Comparison of ENCODE assay signal across 9 mouse cellular contexts in the genomic region with DNA sequence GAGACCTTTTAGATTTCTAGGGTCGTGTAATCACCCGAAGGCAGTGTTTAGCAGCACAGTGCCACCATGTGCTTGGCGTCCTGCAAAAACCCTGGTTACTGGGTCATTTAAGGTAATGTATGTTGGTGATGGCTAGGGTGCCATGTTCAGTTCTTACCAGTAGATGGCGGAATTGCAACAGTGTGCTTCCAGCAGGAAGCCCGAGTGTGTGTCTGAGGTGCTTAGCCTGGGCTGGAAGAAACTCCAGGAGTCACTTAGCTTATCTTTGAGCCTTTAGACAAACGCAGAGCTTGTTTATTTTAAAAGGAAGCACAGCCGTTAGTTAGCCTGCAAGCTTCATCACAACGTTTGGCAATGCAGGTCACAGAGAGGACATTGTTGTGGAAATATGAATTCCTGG. TPM values are rescaled to one million over a fixed set of nuclear protein-coding genes. Genes with fewer than 3 reads are reported as not detected.
DNase-seq lines count a peak whose midpoint lies in the region; ATAC-seq and TF ChIP-seq lines count a peak whose summit lies in the region.
"Had no signal": no experiment of that assay in that cellular context is flagged by ENCODE, and none has a peak within 500 bp of the region (broad histone marks: within the 10 kb centered on the region; RNA-seq: fewer than 3 reads in every experiment).

No protein-coding gene starts in this region.

- no peak overlapping the region for H3K4me3 ChIP-seq in cortical plate, adult 2 months (ENCODE audit: insufficient read depth, low read length)
- no peak overlapping the region for H3K4me3 ChIP-seq in intestine, embryonic 15.5 days (replicated peaks)
- H3K4me3 ChIP-seq: embryonic facial prominence, embryonic 13.5 days had no signal

- H3K36me3 ChIP-seq in intestine, embryonic 15.5 days: no peaks in the 10 kb centered on the region
- H3K36me3 ChIP-seq: embryonic facial prominence, embryonic 13.5 days had no signal

- under 1% methylated on average over 8 of the region's 8 CpGs for WGBS in intestine, embryonic 15.5 days

- DNase-seq in 3134 (ENCODE audit: extremely low read depth, insufficient read length, low spot score): peak; percentile 27
- peak; percentile 89 for DNase-seq in adipocyte (ENCODE audit: low spot score)
- peak; percentile 58 for DNase-seq in gastrocnemius, postnatal 25 days
- DNase-seq in left cerebral cortex, postnatal 10 days (ENCODE audit: extremely low spot score in 1 of 2, low spot score in 2 of 2): peak; percentile 86 to 87
- DNase-seq in spleen, adult 18-20 months: peak; percentile 54 to 75

- no peaks in the 10 kb centered on the region for H3K9me3 ChIP-seq in intestine, embryonic 15.5 days

- no peaks in the 10 kb centered on the region for H3K27me3 ChIP-seq in intestine, embryonic 15.5 days (replicated peaks)
- H3K27me3 ChIP-seq: embryonic facial prominence, embryonic 13.5 days had no signal

- H3K9ac ChIP-seq in intestine, embryonic 15.5 days: no peak overlapping the region
- H3K9ac ChIP-seq: embryonic facial prominence, embryonic 13.5 days had no signal

- TF ChIP-seq POLR2A in cortical plate, adult 2 months (IDR thresholded peaks at IDR 0.05; ENCODE audit: extremely low read depth, insufficient read depth, low read length): no peak

- H3K27ac ChIP-seq in cortical plate, adult 2 months (ENCODE audit: insufficient read depth, low read length): no peak overlapping the region
- no peak overlapping the region for H3K27ac ChIP-seq in intestine, embryonic 15.5 days
- H3K27ac ChIP-seq: embryonic facial prominence, embryonic 13.5 days had no signal

- H3K4me2 ChIP-seq in intestine, embryonic 15.5 days (replicated peaks): no peak overlapping the region
- H3K4me2 ChIP-seq: embryonic facial prominence, embryonic 13.5 days had no signal

- ATAC-seq in intestine, embryonic 15.5 days: peak; percentile 81
- ATAC-seq in megakaryocyte-erythroid progenitor cell, adult 5-6 weeks (replicated peaks; ENCODE audit: low FRiP score, low TSS enrichment, poor library complexity, severe bottlenecking): peak; percentile 92

- TF ChIP-seq CTCF in cortical plate, adult 2 months (IDR thresholded peaks at IDR 0.05; ENCODE audit: extremely low read depth, insufficient read depth, low read length): peak; percentile 94

- intact Hi-C loops in left cerebral cortex, postnatal 10 days (cut with DNase I): loop anchor here (10.0 kb wide), 1 partner anchor 185 kb away; no protein-coding TSS in a partner anchor

- H3K4me1 ChIP-seq in cortical plate, adult 2 months (ENCODE audit: control insufficient read depth, insufficient read depth, low read length): no peaks in the 10 kb centered on the region
- peaks cover 2% of the 10 kb centered on the region; the same call in 1 of the 2 replicates for H3K4me1 ChIP-seq in intestine, embryonic 15.5 days (replicated peaks)

RNA-seq across cellular contexts. Expression of gene Itgb3, which starts 17.7 kb away (rescaled TPM):
- 2.4 and 2.5 TPM in 2 replicates for polyA plus RNA-seq in cortical plate, adult 2 months (2012; rRNA removed)
- 1 to 10 TPM; 1.2 to 1.7 TPM for total RNA-seq in gastrocnemius, postnatal 25 days (2021)
- 5.0 and 5.5 TPM in 2 replicates for polyA plus RNA-seq in intestine, embryonic 15.5 days (2015; fragmentation: Nextera tagmentation; extraction: Ambion mirVana)
- 1 to 10 TPM; 5.5 to 6.7 TPM for total RNA-seq in left cerebral cortex, postnatal 10 days (2021)
- 0.52 and 0.94 TPM in 2 replicates for total RNA-seq in megakaryocyte-erythroid progenitor cell, adult 5-6 weeks (2014; fragmentation: Nextera tagmentation)
- 2.6 and 3.6 TPM in 2 replicates for total RNA-seq in megakaryocyte-erythroid progenitor cell, adult 5-6 weeks (2017)

RNA-seq across cellular contexts. Expression of gene Myl4, which starts 39.7 kb away (rescaled TPM):
- polyA plus RNA-seq in cortical plate, adult 2 months (2012; rRNA removed): 70.4 and 74.0 TPM in 2 replicates
- 10 to 100 TPM in 1 of 2 experiments, 1 to 10 TPM in 1; 9.0 to 10.6 TPM for total RNA-seq in gastrocnemius, postnatal 25 days (2021)
- 4.3 and 6.4 TPM in 2 replicates for polyA plus RNA-seq in intestine, embryonic 15.5 days (2015; fragmentation: Nextera tagmentation; extraction: Ambion mirVana)
- 10 to 100 TPM in 1 of 2 experiments, 1 to 10 TPM in 1; 8.7 to 10.9 TPM for total RNA-seq in left cerebral cortex, postnatal 10 days (2021)
- 1.4 and 2.5 TPM in 2 replicates for total RNA-seq in megakaryocyte-erythroid progenitor cell, adult 5-6 weeks (2014; fragmentation: Nextera tagmentation)
- not detected in 2 replicates for total RNA-seq in megakaryocyte-erythroid progenitor cell, adult 5-6 weeks (2017)

RNA-seq across cellular contexts. Expression of gene Cdc27, which starts 39.7 kb away (rescaled TPM):
- 22.2 and 23.8 TPM in 2 replicates for polyA plus RNA-seq in cortical plate, adult 2 months (2012; rRNA removed)
- total RNA-seq in gastrocnemius, postnatal 25 days (2021): 10 to 100 TPM; 24.5 to 25.0 TPM
- polyA plus RNA-seq in intestine, embryonic 15.5 days (2015; fragmentation: Nextera tagmentation; extraction: Ambion mirVana): 31.2 and 33.8 TPM in 2 replicates
- total RNA-seq in left cerebral cortex, postnatal 10 days (2021): 10 to 100 TPM; 63.9 to 73.9 TPM
- total RNA-seq in megakaryocyte-erythroid progenitor cell, adult 5-6 weeks (2014; fragmentation: Nextera tagmentation): 48.1 and 55.5 TPM in 2 replicates
- total RNA-seq in megakaryocyte-erythroid progenitor cell, adult 5-6 weeks (2017): 60.2 and 67.4 TPM in 2 replicates

Comparison
In these comparisons a context has a peak if more than half of its experiments do, and no peak if none do; other contexts are left out.
1. DNase-seq: peak in every context shown above with its lines; median percentile 89 in adipocyte; 86 in left cerebral cortex, postnatal 10 days; 64 in spleen, adult 18-20 months; 58 in gastrocnemius, postnatal 25 days; 27 in 3134.